Comparison of ENCODE assay signal across 11 mouse cellular contexts in genomic region chr1:184519551-184519950, GRCm38 (mm10).
DNase-seq lines count a peak whose midpoint lies in the region; ATAC-seq and TF ChIP-seq lines count a peak whose summit lies in the region.
"Had no signal": no experiment of that assay in that cellular context is flagged by ENCODE, and none has a peak within 500 bp of the region (broad histone marks: within the 10 kb centered on the region; RNA-seq: fewer than 3 reads in every experiment).

No protein-coding gene starts in this region.

- no peaks in the 10 kb centered on the region for H3K36me3 ChIP-seq in heart, embryonic 12.5 days
- H3K36me3 ChIP-seq in intestine, postnatal 0 days (ENCODE audit: control insufficient read depth, insufficient read depth) = no peaks in the 10 kb centered on the region
- H3K36me3 ChIP-seq: neural tube, embryonic 12.5 days had no signal

- no peaks in the 10 kb centered on the region for H3K27me3 ChIP-seq in heart, embryonic 12.5 days (replicated peaks)
- H3K27me3 ChIP-seq in intestine, postnatal 0 days (replicated peaks; ENCODE audit: control insufficient read depth, insufficient read depth, low read length) = no peaks in the 10 kb centered on the region
- H3K27me3 ChIP-seq: neural tube, embryonic 12.5 days had no signal

- H3K4me3 ChIP-seq in heart, embryonic 12.5 days = no peak overlapping the region
- H3K4me3 ChIP-seq in intestine, postnatal 0 days (ENCODE audit: low read depth, low read length) = no peak overlapping the region
- H3K4me3 ChIP-seq: megakaryocyte, embryonic 14.5 days; neural tube, embryonic 12.5 days had no signal

- no peak overlapping the region for H3K27ac ChIP-seq in heart, embryonic 12.5 days (ENCODE audit: poor library complexity, severe bottlenecking)
- H3K27ac ChIP-seq in intestine, postnatal 0 days (ENCODE audit: low read depth, low read length) = no peak overlapping the region
- H3K27ac ChIP-seq: neural tube, embryonic 12.5 days had no signal

- no peak for ATAC-seq in heart, embryonic 12.5 days (ENCODE audit: insufficient number of reproducible peaks, low FRiP score)
- no peak for ATAC-seq in intestine, postnatal 0 days

- peak; percentile 46 to 61 for DNase-seq in heart, adult 18-20 months
- DNase-seq in 3134 (ENCODE audit: extremely low read depth, insufficient read length, low spot score) = peak; percentile 85
- peak; percentile 13 for DNase-seq in adrenal gland, adult 8-10 months
- DNase-seq in gastrocnemius, postnatal 25 days = peak; percentile 45
- no peak for DNase-seq in right cerebral cortex, postnatal 25 days
- DNase-seq in spleen, postnatal 10 days (ENCODE audit: low spot score in 2 of 2) = no peak
- DNase-seq: layer of hippocampus, postnatal 36 days had no signal

- no peaks in the 10 kb centered on the region for H3K9me3 ChIP-seq in heart, embryonic 12.5 days (replicated peaks)
- no peaks in the 10 kb centered on the region for H3K9me3 ChIP-seq in intestine, postnatal 0 days (ENCODE audit: control insufficient read depth)
- H3K9me3 ChIP-seq: neural tube, embryonic 12.5 days had no signal

- H3K9ac ChIP-seq in heart, embryonic 12.5 days = no peak overlapping the region
- H3K9ac ChIP-seq in intestine, postnatal 0 days (ENCODE audit: low read depth, low read length) = no peak overlapping the region
- H3K9ac ChIP-seq: neural tube, embryonic 12.5 days had no signal

- no peak for TF ChIP-seq CTCF in intestine, postnatal 0 days (IDR thresholded peaks at IDR 0.05; ENCODE audit: low read depth)

- H3K4me2 ChIP-seq in heart, embryonic 12.5 days = no peak overlapping the region
- H3K4me2 ChIP-seq in intestine, postnatal 0 days (replicated peaks; ENCODE audit: low read depth) = no peak overlapping the region
- H3K4me2 ChIP-seq: neural tube, embryonic 12.5 days had no signal

- no peaks in the 10 kb centered on the region for H3K4me1 ChIP-seq in heart, embryonic 12.5 days (replicated peaks)
- no peaks in the 10 kb centered on the region for H3K4me1 ChIP-seq in intestine, postnatal 0 days (replicated peaks; ENCODE audit: control insufficient read depth, insufficient read depth, low read length)
- H3K4me1 ChIP-seq: megakaryocyte, embryonic 14.5 days had no signal

- WGBS in heart, embryonic 12.5 days = 86% methylated on average over 5 of the region's 5 CpGs
- WGBS in intestine, postnatal 0 days = 77% methylated on average over 5 of the region's 5 CpGs

Comparison
In these comparisons a context has a peak if more than half of its experiments do, and no peak if none do; other contexts are left out.
1. DNase-seq: peak in heart, adult 18-20 months (2 of 2), 3134 (single experiment), adrenal gland, adult 8-10 months (single experiment) and gastrocnemius, postnatal 25 days (single experiment); none in right cerebral cortex, postnatal 25 days (single experiment) and spleen, postnatal 10 days (0 of 2).